Mouse (Mus musculus) embryonic facial prominence, embryonic 15.5 days (tissue): ENCODE data around the gene Me1. TPM values are rescaled to one million over a fixed set of nuclear protein-coding genes. Genes with fewer than 3 reads are reported as not detected.
A peak's percentile ranks its signal among the peaks of the same experiment; 100 is the strongest.

Experiments used
- ATAC-seq: fragments of 200-750 bp; cut with Nextera tagmentation; 2 replicates; pipeline ENCODE4 v1.8.0; 2017; ENCODE audit warnings: low read depth, moderate TSS enrichment; ENCODE audit not compliant: insufficient number of reproducible peaks, low FRiP score, low TSS enrichment
- H3K27ac ChIP-seq: fragments of 300-500 bp; sonication (generic); replicated peaks from 2 replicates; pipeline ENCODE4 v1.5.1; 2015; ENCODE audit warnings: mild to moderate bottlenecking, inconsistent platforms
- H3K27me3 ChIP-seq: fragments of 300-500 bp; sonication (generic); 2 replicates; pipeline ENCODE4 v1.6.1; 2015; ENCODE audit warnings: inconsistent platforms
- H3K36me3 ChIP-seq: fragments of 300-500 bp; sonication (generic); 2 replicates; pipeline ENCODE4 v1.6.1; 2015; ENCODE audit warnings: mild to moderate bottlenecking, inconsistent platforms
- H3K4me1 ChIP-seq: fragments of 300-500 bp; sonication (generic); 2 replicates; pipeline ENCODE4 v1.6.1; 2015; ENCODE audit warnings: inconsistent platforms
- H3K4me2 ChIP-seq: fragments of 300-500 bp; sonication (generic); replicated peaks from 2 replicates; pipeline ENCODE4 v1.6.1; 2015; ENCODE audit warnings: mild to moderate bottlenecking, inconsistent platforms
- H3K4me3 ChIP-seq: fragments of 300-500 bp; sonication (generic); replicated peaks from 2 replicates; pipeline ENCODE4 v1.5.1; 2015; ENCODE audit warnings: mild to moderate bottlenecking, inconsistent platforms
- H3K9ac ChIP-seq: fragments of 300-500 bp; sonication (generic); 2 replicates; pipeline ENCODE4 v1.6.1; 2015; ENCODE audit warnings: inconsistent platforms
- H3K9me3 ChIP-seq: fragments of 300-500 bp; sonication (generic); replicated peaks from 2 replicates; pipeline ENCODE4 v1.6.1; 2016; ENCODE audit warnings: inconsistent platforms
- WGBS: fragments of 180-500 bp; shearing (Covaris S2); methylation state at CpG from one replicate; pipeline ENCODE4 v1.1.7; 2015; 5-methylcytosine and 5-hydroxymethylcytosine counted together
- polyA plus RNA-seq: library from polyadenylated mRNA; unstranded; fragments of >200 nt; fragmentation: Nextera tagmentation; extraction: Ambion mirVana; gene quantifications from 2 replicates; pipeline ENCODE4 v1.2.1, GENCODE M21; 2015

The Me1 gene
- polyA plus RNA-seq, 1 experiment from 2014 or later: 29.7 TPM

DNA sequence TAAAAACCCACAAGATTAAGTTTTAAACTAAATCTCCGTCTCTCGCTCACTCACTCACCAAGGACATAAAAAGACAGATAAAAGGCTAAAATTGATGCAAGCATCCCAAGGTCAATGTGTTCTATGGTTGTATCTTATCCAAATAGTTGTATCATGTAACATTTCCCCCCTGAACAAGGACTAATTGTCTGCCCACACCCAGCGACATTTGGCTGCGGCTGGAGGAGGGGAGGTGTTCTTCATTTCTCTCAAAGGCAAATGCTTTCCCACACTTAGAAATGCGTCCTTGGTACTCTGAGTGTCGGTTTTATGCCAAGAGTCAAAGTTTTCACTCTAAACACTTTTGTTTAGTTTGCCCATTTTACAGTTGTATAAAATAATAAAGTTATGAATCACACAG, 13.2 kb upstream of the Me1 start:
- H3K27ac ChIP-seq: no peak overlapping the region
- no peak overlapping the region for H3K9ac ChIP-seq
- 50% methylated on average over 6 of the region's 6 CpGs for WGBS
- no peaks in the 10 kb centered on the region for H3K9me3 ChIP-seq
- H3K36me3 ChIP-seq: no peaks in the 10 kb centered on the region
- ATAC-seq: no peak
- H3K4me3 ChIP-seq: no peak overlapping the region
- no peaks in the 10 kb centered on the region for H3K4me1 ChIP-seq
- no peaks in the 10 kb centered on the region for H3K27me3 ChIP-seq
- H3K4me2 ChIP-seq: no peak overlapping the region

DNA sequence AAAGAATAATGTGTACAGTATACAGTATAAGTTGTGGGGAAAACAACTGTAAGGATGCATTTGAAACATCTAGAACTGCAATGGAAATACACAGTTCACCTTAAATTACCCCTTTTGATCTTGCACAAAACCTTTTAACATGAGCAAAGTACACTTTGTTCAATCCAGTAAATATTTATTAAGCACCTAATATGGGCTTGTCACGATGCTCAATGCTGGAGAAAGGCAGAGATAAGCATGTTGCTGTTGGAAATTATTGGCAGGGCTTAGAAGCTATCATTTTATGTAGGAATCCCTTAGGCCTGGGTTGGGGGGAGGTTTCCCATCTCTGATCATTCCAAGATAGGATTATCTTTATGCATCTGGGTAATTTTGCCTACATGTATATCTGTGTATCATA, 11.7 kb upstream of the Me1 start:
- H3K4me3 ChIP-seq: no peak overlapping the region
- no peak for ATAC-seq
- H3K9ac ChIP-seq: no peak overlapping the region
- no peak overlapping the region for H3K4me2 ChIP-seq
- H3K27ac ChIP-seq: no peak overlapping the region
- H3K9me3 ChIP-seq: no peaks in the 10 kb centered on the region
- H3K27me3 ChIP-seq: no peaks in the 10 kb centered on the region
- H3K36me3 ChIP-seq: no peaks in the 10 kb centered on the region
- H3K4me1 ChIP-seq: no peaks in the 10 kb centered on the region
- WGBS: 57% methylated on average over 1 of the region's 1 CpGs

DNA sequence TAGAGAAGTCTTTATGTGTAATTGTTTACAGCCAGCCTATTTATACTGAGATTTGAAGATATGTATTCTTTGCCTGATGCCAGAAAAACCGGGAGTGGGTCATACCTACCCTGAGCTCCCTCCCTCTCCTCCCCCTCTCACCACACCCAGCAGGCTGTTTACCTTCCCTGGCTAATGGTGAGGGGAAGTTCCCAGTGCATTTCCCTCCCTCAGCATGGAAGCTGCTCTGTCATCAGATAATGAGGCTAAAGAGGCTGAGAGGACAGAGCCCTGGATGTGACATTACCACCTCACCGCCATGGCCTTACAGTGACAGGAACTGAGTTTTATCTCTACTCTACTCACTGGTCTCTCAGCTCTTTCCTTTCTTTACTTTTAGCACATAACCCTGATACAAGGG, 6.1 kb upstream of the Me1 start:
- peak; percentile 54 for ATAC-seq
- WGBS: 30% methylated on average over 2 of the region's 2 CpGs

DNA sequence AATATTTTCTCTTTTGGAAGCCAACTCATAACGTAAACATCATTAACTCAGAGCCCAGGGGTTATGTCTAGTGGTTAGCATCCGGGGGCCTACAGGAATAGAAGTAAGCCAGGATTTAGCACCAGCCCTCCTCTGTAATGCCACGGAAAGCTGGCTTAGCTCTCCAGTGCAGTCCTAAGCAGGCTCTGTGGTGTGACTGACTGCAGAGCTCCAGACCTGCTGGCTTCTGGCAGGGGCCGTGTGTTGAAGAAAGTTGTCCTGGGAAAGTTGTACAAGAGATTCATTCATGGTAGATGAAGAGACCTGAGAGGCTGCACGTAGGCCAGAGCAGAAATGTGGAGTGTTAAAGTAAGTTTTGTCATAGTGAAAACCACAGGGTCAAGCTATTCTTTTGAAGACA, 5.5 kb upstream of the Me1 start:
- no peaks in the 10 kb centered on the region for H3K4me1 ChIP-seq
- no peak overlapping the region for H3K27ac ChIP-seq
- peak; percentile 65; the same call in 1 of the 2 replicates for ATAC-seq
- no peaks in the 10 kb centered on the region for H3K27me3 ChIP-seq
- H3K4me3 ChIP-seq: no peak overlapping the region
- H3K36me3 ChIP-seq: no peaks in the 10 kb centered on the region
- no peak overlapping the region for H3K4me2 ChIP-seq
- 21% methylated on average over 5 of the region's 5 CpGs for WGBS
- no peaks in the 10 kb centered on the region for H3K9me3 ChIP-seq
- no peak overlapping the region for H3K9ac ChIP-seq

More for the DNA sequence above, 6.1 kb upstream of the Me1 start:
- H3K4me2 ChIP-seq: no peak overlapping the region
- H3K27me3 ChIP-seq: no peaks in the 10 kb centered on the region
- no peaks in the 10 kb centered on the region for H3K36me3 ChIP-seq
- no peak overlapping the region for H3K9ac ChIP-seq
- no peaks in the 10 kb centered on the region for H3K4me1 ChIP-seq
- 0 out of 2 replicates have a peak overlapping the region, but pooled peaks have one; percentile 51 for H3K27ac ChIP-seq
- H3K9me3 ChIP-seq: no peaks in the 10 kb centered on the region
- no peak overlapping the region for H3K4me3 ChIP-seq

DNA sequence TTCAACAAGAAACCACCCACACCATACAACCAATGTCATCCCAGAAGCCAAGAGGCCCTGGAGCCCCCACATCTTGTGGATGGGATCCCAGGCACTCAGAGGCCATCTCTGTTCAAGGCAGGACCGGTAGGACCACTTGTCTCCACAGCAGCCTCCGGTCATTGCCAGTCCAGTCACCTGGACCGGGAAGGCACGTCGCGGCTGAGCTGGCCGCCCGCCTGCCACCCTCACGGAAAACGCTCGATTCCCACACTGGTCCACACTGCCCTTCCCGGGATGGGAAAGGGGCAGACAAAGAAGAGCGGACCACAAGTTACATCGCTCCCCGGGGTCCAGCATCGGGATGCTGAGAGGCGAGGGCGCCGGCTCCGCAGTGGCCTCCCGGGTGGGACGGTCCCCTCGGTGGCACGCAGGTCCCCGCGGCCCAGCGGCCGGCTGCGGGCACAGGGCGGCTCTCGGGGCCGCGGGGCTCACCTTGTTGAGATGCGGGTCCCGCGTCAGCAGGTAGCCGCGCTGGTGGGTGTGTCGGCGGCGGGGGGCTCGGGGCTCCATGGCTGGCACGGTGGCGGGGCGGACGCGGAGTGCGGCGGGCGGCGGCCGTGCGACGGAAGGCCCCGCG, 445 bp downstream of the Me1 start:
- peak overlapping the region; percentile 67 for H3K4me3 ChIP-seq
- H3K36me3 ChIP-seq: no peaks in the 10 kb centered on the region
- no peaks in the 10 kb centered on the region for H3K27me3 ChIP-seq
- no peaks in the 10 kb centered on the region for H3K9me3 ChIP-seq
- H3K4me2 ChIP-seq: peak overlapping the region; percentile 86
- peak; percentile 75 for ATAC-seq
- peak overlapping the region; percentile 59 for H3K9ac ChIP-seq
- peaks cover 4% of the 10 kb centered on the region; the same call in 1 of the 2 replicates for H3K4me1 ChIP-seq
- 2% methylated on average over 56 of the region's 56 CpGs for WGBS
- H3K27ac ChIP-seq: peak overlapping the region; percentile 58

DNA sequence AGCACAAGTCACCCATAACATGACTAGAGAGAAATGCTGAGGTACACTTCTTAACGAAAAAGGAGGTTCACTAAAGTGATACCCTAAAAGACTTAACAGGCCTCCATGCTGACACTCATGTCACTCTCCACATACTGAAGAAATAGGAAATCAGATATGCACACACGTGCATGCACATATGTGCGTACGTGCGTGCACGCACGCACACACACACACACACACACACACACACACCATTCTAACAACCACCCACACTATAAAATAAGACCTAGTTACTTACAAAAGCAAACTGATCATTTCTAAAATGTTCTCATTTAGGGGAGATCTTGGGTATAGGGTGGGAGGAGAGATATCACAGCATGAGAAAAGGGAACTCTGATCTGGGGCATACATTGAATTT, 1.1 kb downstream of the Me1 start:
- no peak overlapping the region for H3K4me2 ChIP-seq
- peak overlapping the region; percentile 67; the same call in 1 of the 2 replicates for H3K4me3 ChIP-seq
- 93% methylated on average over 7 of the region's 7 CpGs for WGBS
- no peaks in the 10 kb centered on the region for H3K27me3 ChIP-seq
- no peaks in the 10 kb centered on the region for H3K9me3 ChIP-seq
- no peak overlapping the region for H3K9ac ChIP-seq
- no peak for ATAC-seq
- no peak overlapping the region for H3K27ac ChIP-seq
- no peaks in the 10 kb centered on the region for H3K36me3 ChIP-seq
- H3K4me1 ChIP-seq: peaks cover 4% of the 10 kb centered on the region; the same call in 1 of the 2 replicates

DNA sequence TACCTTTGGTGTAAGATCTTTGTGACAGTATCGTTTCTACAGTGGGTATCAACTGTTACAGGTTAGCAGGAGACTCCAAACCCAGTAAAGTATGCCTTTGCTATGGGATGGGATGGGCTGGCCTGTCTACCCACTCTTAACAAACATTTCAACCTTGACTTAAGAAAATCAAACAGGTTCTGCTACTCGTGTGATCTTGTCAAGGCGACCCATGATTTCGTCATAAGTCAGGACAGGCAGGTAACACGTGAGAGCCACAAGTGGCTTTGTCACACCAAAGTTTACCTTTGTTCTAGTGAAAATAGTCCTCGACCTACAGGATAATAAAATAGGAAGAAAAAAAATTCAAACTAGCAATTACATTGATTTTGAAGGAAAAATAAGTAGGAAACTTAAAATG, 1.8 kb downstream of the Me1 start:
- WGBS: 75% methylated on average over 6 of the region's 6 CpGs
- H3K9me3 ChIP-seq: no peaks in the 10 kb centered on the region
- H3K27ac ChIP-seq: no peak overlapping the region
- no peak overlapping the region for H3K9ac ChIP-seq
- no peak for ATAC-seq
- peaks cover 4% of the 10 kb centered on the region; the same call in 1 of the 2 replicates for H3K4me1 ChIP-seq
- H3K4me3 ChIP-seq: no peak overlapping the region
- H3K27me3 ChIP-seq: no peaks in the 10 kb centered on the region
- H3K4me2 ChIP-seq: no peak overlapping the region
- no peaks in the 10 kb centered on the region for H3K36me3 ChIP-seq

DNA sequence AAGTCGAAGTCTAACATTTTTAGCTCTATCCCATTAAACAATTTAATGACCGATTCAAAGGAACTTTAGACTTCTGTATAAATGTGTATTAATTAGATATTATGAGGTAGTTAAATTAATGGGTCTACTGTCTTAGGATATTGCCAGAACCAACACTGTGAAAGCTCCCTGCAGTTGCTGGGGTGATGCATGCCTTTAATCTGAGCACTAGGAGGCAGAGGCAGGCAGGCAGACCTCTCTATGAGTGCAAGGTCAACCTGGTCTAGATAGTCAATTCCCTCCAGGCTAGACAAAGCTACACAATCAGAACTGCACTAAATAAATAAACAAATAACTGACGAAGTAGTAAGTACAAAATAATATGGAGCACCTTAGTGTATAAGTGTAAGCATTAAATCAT, 3.1 kb downstream of the Me1 start:
- H3K4me2 ChIP-seq: no peak overlapping the region
- H3K4me3 ChIP-seq: no peak overlapping the region
- H3K27ac ChIP-seq: no peak overlapping the region
- H3K9me3 ChIP-seq: no peaks in the 10 kb centered on the region
- H3K9ac ChIP-seq: no peak overlapping the region
- 83% methylated on average over 3 of the region's 3 CpGs for WGBS
- peaks cover 4% of the 10 kb centered on the region; the same call in 1 of the 2 replicates for H3K4me1 ChIP-seq
- no peak for ATAC-seq
- no peaks in the 10 kb centered on the region for H3K27me3 ChIP-seq
- no peaks in the 10 kb centered on the region for H3K36me3 ChIP-seq

DNA sequence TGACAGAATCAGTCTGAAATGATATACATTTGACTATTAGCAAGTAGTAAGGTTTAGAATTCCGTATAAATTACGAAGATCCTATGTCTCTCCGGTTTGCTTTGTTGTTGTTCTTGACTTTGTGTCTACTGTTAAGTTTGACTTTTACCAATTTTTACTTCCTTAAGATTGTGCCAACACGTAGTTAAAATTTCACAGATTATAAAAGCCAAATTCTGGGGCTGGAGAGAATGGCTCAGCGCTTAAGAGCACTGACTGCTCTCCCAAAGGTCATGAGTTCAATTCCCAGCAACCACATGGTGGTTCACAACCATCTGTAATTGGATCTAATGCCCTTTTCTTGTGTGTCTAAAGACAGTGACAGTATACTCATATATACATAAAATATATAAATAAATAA, 3.5 kb downstream of the Me1 start:
- Histone ChIP-seq H3K4me3 (no peak overlapping the region), H3K27me3 (no peaks in the 10 kb centered on the region), H3K4me1 (peaks cover 4% of the 10 kb centered on the region; the same call in 1 of the 2 replicates), H3K9me3 (no peaks in the 10 kb centered on the region), H3K4me2 (no peak overlapping the region), H3K9ac (no peak overlapping the region), H3K27ac (no peak overlapping the region), H3K36me3 (no peaks in the 10 kb centered on the region)
- 84% methylated on average over 5 of the region's 5 CpGs for WGBS
- ATAC-seq: no peak

DNA sequence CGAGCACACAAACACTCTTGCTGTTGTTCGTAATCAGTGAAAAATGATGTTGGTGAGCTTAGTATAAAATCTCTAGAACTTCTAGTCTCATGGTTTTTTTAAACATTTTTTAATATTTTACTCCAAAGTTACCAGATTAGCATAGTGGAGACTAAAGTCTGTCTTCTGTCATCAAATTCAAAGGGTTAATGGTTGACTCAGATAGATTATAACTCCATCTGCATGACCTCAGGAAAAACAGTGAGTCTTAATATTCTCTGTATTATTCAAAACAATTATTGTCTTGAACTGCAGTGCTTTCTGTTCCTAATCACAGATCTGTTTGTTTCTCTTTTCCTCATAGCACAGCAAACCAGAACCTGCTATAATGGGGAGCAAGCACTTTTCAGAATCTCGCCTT, 4.7 kb downstream of the Me1 start:
- H3K9me3 ChIP-seq: no peaks in the 10 kb centered on the region
- 87% methylated on average over 3 of the region's 3 CpGs for WGBS
- no peak overlapping the region for H3K27ac ChIP-seq
- no peaks in the 10 kb centered on the region for H3K36me3 ChIP-seq
- no peak for ATAC-seq
- no peak overlapping the region for H3K9ac ChIP-seq
- H3K27me3 ChIP-seq: no peaks in the 10 kb centered on the region
- H3K4me2 ChIP-seq: no peak overlapping the region
- peaks cover 4% of the 10 kb centered on the region; the same call in 1 of the 2 replicates for H3K4me1 ChIP-seq
- H3K4me3 ChIP-seq: no peak overlapping the region

DNA sequence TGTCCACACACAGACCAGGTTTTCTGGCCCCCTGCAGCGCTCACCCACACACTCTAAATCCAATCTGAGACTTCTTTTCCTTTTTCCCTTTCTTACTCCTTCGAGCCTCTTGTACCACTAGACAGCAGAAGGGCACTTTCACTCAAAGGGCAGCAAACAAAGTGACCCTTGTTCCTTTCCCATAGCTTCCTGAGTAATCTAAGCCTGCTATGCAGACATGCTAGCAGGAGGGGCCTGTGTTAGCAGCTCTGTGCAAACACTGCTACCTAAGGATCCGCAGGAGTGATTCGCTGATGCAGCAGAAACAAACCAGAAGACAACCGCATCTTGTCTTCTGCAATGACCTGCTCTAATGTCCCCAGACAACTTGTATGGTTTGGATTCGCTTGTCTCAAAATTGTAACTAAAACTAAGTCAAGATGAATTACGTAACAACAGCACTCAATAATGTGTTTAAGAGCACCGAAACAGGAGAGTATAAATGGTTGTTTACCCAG, 12.0 kb downstream of the Me1 start:
- Histone ChIP-seq H3K9ac (no peak overlapping the region), H3K4me2 (no peak overlapping the region), H3K27ac (no peak overlapping the region), H3K36me3 (no peaks in the 10 kb centered on the region), H3K27me3 (no peaks in the 10 kb centered on the region), H3K9me3 (no peaks in the 10 kb centered on the region), H3K4me3 (no peak overlapping the region), H3K4me1 (peaks cover 10% of the 10 kb centered on the region; the same call in 1 of the 2 replicates)
- no peak for ATAC-seq
- 55% methylated on average over 8 of the region's 8 CpGs for WGBS

DNA sequence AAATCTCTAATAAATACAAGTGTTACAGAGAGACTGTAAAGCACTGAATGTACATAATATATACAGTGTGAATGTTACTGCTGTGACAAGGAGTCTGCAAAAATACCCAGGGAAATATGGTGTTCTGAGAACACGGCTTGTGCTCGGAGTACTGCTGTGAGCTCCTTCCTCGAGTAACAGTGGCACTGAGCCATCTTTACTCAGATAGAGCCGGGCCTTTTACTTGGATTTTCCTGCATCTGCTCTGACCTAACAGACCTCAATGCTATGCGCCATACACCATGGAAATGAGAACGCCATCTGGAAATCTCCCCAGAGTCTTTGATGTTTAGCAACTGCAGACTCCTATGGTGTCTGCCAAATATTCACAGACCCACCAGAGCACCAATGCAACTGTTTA, 12.9 kb downstream of the Me1 start:
- Histone ChIP-seq H3K9ac (no peak overlapping the region), H3K9me3 (no peaks in the 10 kb centered on the region), H3K27me3 (no peaks in the 10 kb centered on the region), H3K27ac (no peak overlapping the region), H3K36me3 (no peaks in the 10 kb centered on the region), H3K4me3 (no peak overlapping the region), H3K4me2 (no peak overlapping the region), H3K4me1 (peaks cover 10% of the 10 kb centered on the region; the same call in 1 of the 2 replicates)
- WGBS: 28% methylated on average over 6 of the region's 6 CpGs
- ATAC-seq: 0 out of 2 replicates have a peak, but pooled peaks have one; percentile 29
